Mouse (Mus musculus) lung, embryonic 15.5 days (tissue): ENCODE measurements at regions not wholly inside any gene's neighbourhood (a gene's known extent, or its start where the extent isn't known, plus 50 kb on each side); places are given as distances from the start of the nearest gene placed in this dataset.

ENCODE experiments used
- ATAC-seq: fragments of 200-750 bp; cut with Nextera tagmentation; 2 replicates; pipeline ENCODE4 v1.8.0; 2017; ENCODE audit warnings: moderate number of reproducible peaks, borderline replicate concordance; ENCODE audit not compliant: low FRiP score, low TSS enrichment; ENCODE audit errors: extremely low read depth
- H3K27ac ChIP-seq: fragments of 300-500 bp; sonication (generic); 2 replicates; pipeline ENCODE4 v1.5.1; 2015; ENCODE audit warnings: moderate library complexity, mild to moderate bottlenecking, inconsistent platforms
- H3K27me3 ChIP-seq: fragments of 300-500 bp; sonication (generic); 2 replicates; pipeline ENCODE4 v1.6.1; 2015; ENCODE audit warnings: inconsistent platforms
- H3K36me3 ChIP-seq: fragments of 300-500 bp; sonication (generic); 2 replicates; pipeline ENCODE4 v1.6.1; 2015; ENCODE audit warnings: inconsistent platforms
- H3K4me1 ChIP-seq: fragments of 300-500 bp; sonication (generic); 2 replicates; pipeline ENCODE4 v1.6.1; 2015; ENCODE audit warnings: inconsistent platforms
- H3K4me2 ChIP-seq: fragments of 300-500 bp; sonication (generic); 2 replicates; pipeline ENCODE4 v1.6.1; 2015; ENCODE audit warnings: inconsistent platforms, mild to moderate bottlenecking, moderate library complexity
- H3K4me3 ChIP-seq: fragments of 300-500 bp; sonication (generic); 2 replicates; pipeline ENCODE4 v1.5.1; 2015; ENCODE audit warnings: mild to moderate bottlenecking, inconsistent platforms
- H3K9ac ChIP-seq: fragments of 300-500 bp; sonication (generic); 2 replicates; pipeline ENCODE4 v1.6.1; 2015; ENCODE audit warnings: inconsistent platforms
- H3K9me3 ChIP-seq: fragments of 300-500 bp; sonication (generic); 2 replicates; pipeline ENCODE4 v1.6.1; 2016; ENCODE audit warnings: inconsistent platforms
- WGBS: fragments of 180-500 bp; shearing (Covaris S2); methylation state at CpG from one replicate; pipeline ENCODE4 v1.1.7; 2015; 5-methylcytosine and 5-hydroxymethylcytosine counted together

GRCm38 (mm10) chr3:35208526-35208925, 545.4 kb upstream of the Atp11b start:
- Histone ChIP-seq H3K27me3 (no peaks in the 10 kb centered on the region), H3K36me3 (no peaks in the 10 kb centered on the region), H3K9ac (no peak overlapping the region), H3K9me3 (no peaks in the 10 kb centered on the region), H3K4me3 (no peak overlapping the region), H3K4me2 (no peak overlapping the region), H3K4me1 (no peaks in the 10 kb centered on the region), H3K27ac (no peak overlapping the region)
- no peak for ATAC-seq
- WGBS, result 84% methylated on average over 5 of the region's 5 CpGs

- Histone ChIP-seq H3K27ac (no peak overlapping the region), H3K27me3 (no peaks in the 10 kb centered on the region; the same call in 1 of the 2 replicates), H3K4me2 (no peak overlapping the region), H3K4me1 (no peaks in the 10 kb centered on the region), H3K36me3 (no peaks in the 10 kb centered on the region), H3K9ac (no peak overlapping the region), H3K9me3 (no peaks in the 10 kb centered on the region), H3K4me3 (no peak overlapping the region)
- WGBS, result 59% methylated on average over 6 of the region's 6 CpGs
- ATAC-seq, result no peak
Measured at GRCm38 (mm10) chr3:35219394-35219793, 534.5 kb upstream of the Atp11b start.

- 73% methylated on average over 3 of the region's 3 CpGs for WGBS
- Histone ChIP-seq H3K4me3 (no peak overlapping the region), H3K4me2 (no peak overlapping the region), H3K27ac (no peak overlapping the region), H3K36me3 (no peaks in the 10 kb centered on the region), H3K9ac (no peak overlapping the region), H3K27me3 (no peaks in the 10 kb centered on the region; the same call in 1 of the 2 replicates), H3K9me3 (no peaks in the 10 kb centered on the region), H3K4me1 (peaks cover 5% of the 10 kb centered on the region; the same call in 1 of the 2 replicates)
- ATAC-seq, result no peak
Measured at GRCm38 (mm10) chr3:35221183-35221582, 532.7 kb upstream of the Atp11b start.

GRCm38 (mm10) chr3:35222251-35222650, 531.7 kb upstream of the Atp11b start:
- H3K4me2 ChIP-seq, result no peak overlapping the region
- no peaks in the 10 kb centered on the region for H3K9me3 ChIP-seq
- no peak for ATAC-seq
- no peak overlapping the region for H3K27ac ChIP-seq
- H3K4me3 ChIP-seq, result no peak overlapping the region
- H3K36me3 ChIP-seq, result no peaks in the 10 kb centered on the region
- H3K9ac ChIP-seq, result no peak overlapping the region
- peaks cover 5% of the 10 kb centered on the region; the same call in 1 of the 2 replicates for H3K4me1 ChIP-seq
- no peaks in the 10 kb centered on the region; the same call in 1 of the 2 replicates for H3K27me3 ChIP-seq
- WGBS, result 43% methylated on average over 2 of the region's 2 CpGs

- Histone ChIP-seq H3K36me3 (no peaks in the 10 kb centered on the region), H3K9ac (no peak overlapping the region), H3K9me3 (no peaks in the 10 kb centered on the region), H3K27me3 (no peaks in the 10 kb centered on the region; the same call in 1 of the 2 replicates), H3K4me2 (peak overlapping the region; percentile 36), H3K27ac (no peak overlapping the region), H3K4me1 (peaks cover 5% of the 10 kb centered on the region; the same call in 1 of the 2 replicates), H3K4me3 (0 out of 2 replicates have a peak overlapping the region, but pooled peaks have one; percentile 9)
- 9% methylated on average over 12 of the region's 12 CpGs for WGBS
- peak; percentile 69; the same call in 1 of the 2 replicates for ATAC-seq
Measured at GRCm38 (mm10) chr3:35225051-35225701, 528.7 kb upstream of the Atp11b start.

- Histone ChIP-seq H3K4me2 (peak overlapping the region; percentile 36; the same call in 1 of the 2 replicates), H3K27me3 (no peaks in the 10 kb centered on the region; the same call in 1 of the 2 replicates), H3K9me3 (no peaks in the 10 kb centered on the region), H3K27ac (no peak overlapping the region), H3K36me3 (no peaks in the 10 kb centered on the region), H3K4me1 (peaks cover 5% of the 10 kb centered on the region; the same call in 1 of the 2 replicates), H3K4me3 (no peak overlapping the region), H3K9ac (no peak overlapping the region)
- no peak for ATAC-seq
- WGBS, result 49% methylated on average over 3 of the region's 3 CpGs
Measured at GRCm38 (mm10) chr3:35225774-35226365, 528.0 kb upstream of the Atp11b start.

- Histone ChIP-seq H3K4me3 (no peak overlapping the region), H3K9ac (no peak overlapping the region), H3K27me3 (no peaks in the 10 kb centered on the region), H3K4me1 (no peaks in the 10 kb centered on the region), H3K9me3 (no peaks in the 10 kb centered on the region), H3K27ac (no peak overlapping the region), H3K4me2 (no peak overlapping the region), H3K36me3 (no peaks in the 10 kb centered on the region)
- 62% methylated on average over 10 of the region's 10 CpGs for WGBS
- no peak for ATAC-seq
Measured at GRCm38 (mm10) chr3:35231158-35231928, 522.6 kb upstream of the Atp11b start.

GRCm38 (mm10) chr3:35232487-35232886, 521.4 kb upstream of the Atp11b start:
- H3K4me2 ChIP-seq, result no peak overlapping the region
- H3K4me3 ChIP-seq, result no peak overlapping the region
- H3K36me3 ChIP-seq, result no peaks in the 10 kb centered on the region
- WGBS, result 76% methylated on average over 1 of the region's 1 CpGs
- H3K27ac ChIP-seq, result no peak overlapping the region
- no peak for ATAC-seq
- no peaks in the 10 kb centered on the region for H3K4me1 ChIP-seq
- no peak overlapping the region for H3K9ac ChIP-seq
- H3K27me3 ChIP-seq, result no peaks in the 10 kb centered on the region
- H3K9me3 ChIP-seq, result no peaks in the 10 kb centered on the region

- Histone ChIP-seq H3K36me3 (no peaks in the 10 kb centered on the region), H3K27me3 (no peaks in the 10 kb centered on the region), H3K27ac (no peak overlapping the region), H3K9me3 (no peaks in the 10 kb centered on the region), H3K9ac (no peak overlapping the region), H3K4me2 (no peak overlapping the region), H3K4me3 (no peak overlapping the region), H3K4me1 (no peaks in the 10 kb centered on the region)
- no peak for ATAC-seq
- WGBS, result 72% methylated on average over 3 of the region's 3 CpGs
Measured at GRCm38 (mm10) chr3:35235066-35235465, 518.8 kb upstream of the Atp11b start.

- Histone ChIP-seq H3K9me3 (no peaks in the 10 kb centered on the region), H3K9ac (no peak overlapping the region), H3K27me3 (no peaks in the 10 kb centered on the region; the same call in 1 of the 2 replicates), H3K4me3 (no peak overlapping the region), H3K4me1 (no peaks in the 10 kb centered on the region), H3K36me3 (no peaks in the 10 kb centered on the region), H3K27ac (no peak overlapping the region), H3K4me2 (no peak overlapping the region)
- ATAC-seq, result no peak
- WGBS, result 57% methylated on average over 5 of the region's 5 CpGs
Measured at GRCm38 (mm10) chr3:35235772-35236171, 518.1 kb upstream of the Atp11b start.

- Histone ChIP-seq H3K36me3 (no peaks in the 10 kb centered on the region), H3K9ac (no peak overlapping the region), H3K9me3 (no peaks in the 10 kb centered on the region), H3K4me3 (no peak overlapping the region), H3K27ac (peak overlapping the region; percentile 37; the same call in 1 of the 2 replicates), H3K4me2 (no peak overlapping the region), H3K27me3 (no peaks in the 10 kb centered on the region; the same call in 1 of the 2 replicates), H3K4me1 (no peaks in the 10 kb centered on the region; the same call in 1 of the 2 replicates)
- 55% methylated on average over 6 of the region's 6 CpGs for WGBS
- ATAC-seq, result peak; percentile 57; the same call in 1 of the 2 replicates
Measured at GRCm38 (mm10) chr3:35237342-35237741, 516.6 kb upstream of the Atp11b start.
